Mouse (Mus musculus) c-Kit-negative CD71-positive TER-119-positive erythroid progenitor cells, embryonic 14.5 days (primary cell): ENCODE results near the gene Rnls.

Source experiments
- DNase-seq: peaks from one replicate; pipeline ENCODE4 v3.0.0-alpha.2; 2013; ENCODE audit warnings: low read depth, low spot score

Gene Rnls

DNA sequence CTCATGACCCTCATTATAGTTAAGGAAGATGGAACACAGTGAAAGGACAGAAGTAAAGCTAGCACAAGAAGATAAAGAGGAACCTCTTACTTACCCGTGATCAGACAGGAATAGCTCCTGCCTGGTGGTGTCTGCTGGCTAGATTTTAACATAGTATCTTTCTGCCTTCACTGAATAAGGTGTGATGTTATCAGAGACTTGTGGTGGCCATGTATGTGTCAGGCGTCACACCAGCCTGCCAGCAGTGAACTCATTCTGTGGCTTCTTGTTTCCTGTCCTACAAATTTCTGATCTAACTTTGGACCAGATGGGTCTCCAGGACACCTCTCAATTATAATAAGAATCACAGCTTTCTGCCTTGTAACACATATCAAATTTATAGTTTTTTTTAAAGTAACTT is 129.7 kb downstream of the Rnls start:
- no peak for DNase-seq

DNA sequence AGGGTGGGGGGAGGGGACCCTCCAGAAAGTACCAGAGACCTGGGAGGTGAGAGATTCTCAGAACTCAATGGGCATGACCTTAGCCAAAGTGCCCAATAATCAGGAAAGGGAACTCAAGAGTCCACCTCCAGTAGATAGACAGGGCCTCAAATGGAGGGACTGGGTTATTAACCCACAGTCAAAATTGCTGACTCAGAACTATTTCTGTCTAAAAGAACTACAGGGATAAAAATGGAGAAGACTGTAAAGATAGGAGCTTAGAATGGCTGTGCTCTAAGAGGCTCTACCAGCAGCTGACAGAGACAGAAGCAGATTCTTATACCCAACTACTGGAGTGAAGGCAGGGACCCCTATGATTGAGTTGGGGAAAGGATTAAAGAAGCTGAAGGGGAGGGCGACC is 132.9 kb downstream of the Rnls start:
- DNase-seq, result no peak

DNA sequence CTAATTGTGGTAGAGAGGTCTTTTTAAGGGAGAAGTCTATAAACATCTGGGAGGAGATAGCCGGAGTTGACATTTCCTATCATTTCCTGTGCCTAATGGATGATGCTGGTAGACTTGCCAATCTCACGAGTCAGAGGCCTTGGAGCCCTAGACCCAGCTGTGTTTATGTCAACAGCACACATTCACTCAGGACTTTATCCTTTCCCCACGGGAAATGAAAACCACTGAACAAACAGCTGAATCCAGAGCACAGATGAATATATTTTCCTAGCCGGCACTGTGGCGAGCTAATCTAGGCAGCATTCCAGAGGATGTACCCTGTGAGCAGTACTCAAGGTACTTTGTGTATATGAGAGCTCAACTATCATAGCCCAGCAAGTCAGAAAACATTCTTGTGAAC is 138.2 kb downstream of the Rnls start:
- no peak for DNase-seq

DNA sequence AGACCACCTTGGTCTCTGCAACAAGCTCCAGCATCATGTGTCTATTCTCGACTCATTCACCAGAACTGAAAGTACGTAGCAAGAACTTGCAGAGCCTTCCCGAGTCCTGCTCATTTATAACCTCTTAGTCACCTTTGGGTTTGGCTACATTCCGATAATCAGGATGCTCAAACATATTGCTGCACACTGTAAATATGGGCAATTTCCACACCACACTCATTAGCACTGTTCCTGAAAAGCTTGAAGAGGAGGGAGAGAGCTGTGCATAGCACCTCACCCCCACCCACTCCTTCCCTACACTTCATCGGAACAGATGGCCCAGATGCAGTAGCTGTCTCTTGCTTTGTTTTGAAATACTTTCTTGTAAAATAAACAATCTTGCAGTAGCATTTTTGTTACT is 139.9 kb downstream of the Rnls start:
- DNase-seq, result no peak

DNA sequence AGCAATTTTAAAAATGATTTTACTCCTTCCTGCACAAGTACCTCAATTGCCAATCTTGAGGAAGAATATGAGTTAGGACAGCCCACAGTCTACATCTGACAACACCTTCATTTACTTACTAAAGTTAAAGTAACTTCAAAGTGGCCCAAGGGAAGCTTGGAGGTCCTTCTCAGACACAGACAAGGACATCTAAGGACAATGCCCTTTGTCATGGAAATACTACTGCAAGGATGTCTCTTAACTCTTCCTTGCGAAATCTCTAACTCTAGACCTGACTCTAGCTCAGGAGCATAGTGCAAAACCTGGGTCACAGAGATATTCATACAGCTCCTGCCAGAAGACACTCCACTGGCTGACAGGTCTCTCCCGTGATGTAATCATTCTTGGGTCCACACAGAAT is 147.9 kb downstream of the Rnls start:
- DNase-seq, result no peak

DNA sequence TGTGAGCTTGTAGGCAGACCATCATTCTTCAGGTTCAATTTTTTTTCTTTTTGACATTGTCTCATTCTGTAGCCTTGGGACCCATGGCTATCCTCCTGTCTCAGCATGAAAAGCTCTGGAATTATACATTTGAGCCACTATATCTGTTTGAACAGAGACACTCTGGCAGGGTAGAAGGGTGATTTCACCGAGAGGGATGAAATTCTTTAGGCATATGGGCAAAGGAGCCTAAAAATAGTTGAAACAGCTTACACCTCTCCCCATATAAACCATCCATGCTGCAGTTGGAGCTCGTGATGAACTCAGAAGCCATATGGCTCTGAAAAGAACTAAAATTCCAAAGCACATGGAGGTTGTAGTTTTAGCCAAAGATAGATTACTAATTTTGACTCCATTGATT is 151.7 kb downstream of the Rnls start:
- no peak for DNase-seq

DNA sequence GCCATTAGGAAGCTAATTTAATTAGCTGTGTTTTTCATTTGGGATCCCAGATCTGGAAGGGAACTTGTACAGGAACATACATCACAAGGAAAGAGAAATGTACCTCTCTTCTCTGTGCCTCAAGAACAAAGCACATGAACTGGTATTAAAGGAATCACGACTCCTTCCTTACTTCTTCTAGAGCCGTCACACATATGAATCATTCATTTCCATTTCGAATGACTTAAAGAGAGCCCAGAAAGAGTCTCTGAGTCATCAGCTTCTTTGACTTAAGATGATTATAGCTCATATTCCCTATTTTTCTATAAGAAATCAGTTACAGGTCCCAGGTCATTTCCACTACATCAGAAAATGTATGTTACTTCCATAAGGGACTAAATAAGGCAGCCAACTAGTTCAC is 159.2 kb downstream of the Rnls start:
- DNase-seq, result no peak

DNA sequence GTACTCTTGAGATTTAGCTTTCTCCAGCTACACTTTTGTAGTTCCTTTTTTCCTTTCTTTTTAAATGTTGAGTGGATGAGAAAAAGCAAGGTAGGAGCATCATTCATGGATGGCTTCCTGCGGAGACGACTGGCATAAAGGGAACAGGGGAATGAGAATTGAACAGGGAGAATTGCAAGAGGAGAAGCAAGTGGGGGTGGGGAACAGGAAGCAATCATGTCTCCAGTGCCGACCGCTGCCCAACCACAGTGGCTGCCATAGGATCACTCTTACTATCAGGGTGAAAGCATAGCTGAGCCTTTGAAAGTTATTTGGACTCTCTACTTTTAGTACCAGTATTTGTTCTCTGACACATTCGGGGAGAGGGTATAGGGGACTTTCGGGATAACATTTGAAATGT is 160.8 kb downstream of the Rnls start:
- DNase-seq, result no peak

DNA sequence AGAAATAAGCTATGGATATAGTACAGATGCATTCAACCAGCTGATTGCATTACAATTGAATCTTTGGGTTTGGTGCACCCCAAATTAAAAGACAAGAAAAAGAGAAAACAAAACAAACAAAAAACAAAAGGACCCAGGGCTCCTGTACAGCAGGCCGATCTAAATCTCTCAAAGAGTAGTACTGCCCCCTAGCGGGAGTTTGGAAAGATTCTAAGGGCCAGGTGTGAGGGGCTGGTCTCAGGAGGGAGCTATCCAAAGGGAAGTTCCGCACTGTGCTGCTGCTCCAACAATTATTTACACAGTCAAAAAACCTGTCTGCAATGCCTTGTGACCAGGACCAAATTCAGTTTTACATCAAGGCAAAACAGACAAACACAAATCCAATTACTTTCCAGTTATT is 165.1 kb downstream of the Rnls start:
- DNase-seq, result peak; percentile 4

DNA sequence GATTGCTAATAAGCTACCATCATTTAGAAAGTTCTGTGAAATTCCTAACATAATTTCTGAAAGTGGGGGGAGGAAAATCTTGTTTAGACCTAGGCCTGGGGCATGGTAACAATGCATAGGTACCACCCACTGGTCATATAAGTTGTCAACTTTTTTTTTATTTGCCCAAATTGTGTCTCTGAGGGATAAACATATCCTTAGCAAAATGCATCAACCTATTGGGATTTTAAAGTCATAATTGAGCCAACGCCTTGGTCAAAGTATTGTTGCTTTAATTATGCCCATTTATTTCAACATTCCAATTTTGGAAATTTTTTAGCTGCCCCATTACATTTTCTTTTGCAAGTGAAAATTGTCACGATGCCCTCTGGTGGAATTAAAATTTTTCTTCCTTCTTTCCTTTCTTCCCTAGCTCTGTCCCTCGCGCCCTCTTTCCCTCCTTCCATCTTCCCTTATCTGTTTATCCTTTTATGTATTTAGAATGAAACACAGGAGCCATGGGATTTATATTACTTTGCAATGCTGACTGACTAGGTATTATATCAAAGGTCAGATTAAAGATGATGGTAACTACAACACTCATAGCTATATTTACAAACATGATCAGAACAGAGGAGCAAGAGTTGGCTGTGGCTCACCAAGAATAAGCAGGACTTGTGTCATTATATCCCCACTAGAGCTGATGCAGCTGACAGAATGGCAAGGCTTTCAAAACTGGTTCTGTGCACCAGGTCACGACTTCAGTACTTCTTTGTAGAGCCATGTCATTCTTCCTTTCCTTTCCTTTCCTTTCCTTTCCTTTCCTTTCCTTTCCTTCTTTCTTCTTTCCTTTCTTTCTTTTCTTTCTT is 166.0 kb downstream of the Rnls start:
- no peak for DNase-seq

DNA sequence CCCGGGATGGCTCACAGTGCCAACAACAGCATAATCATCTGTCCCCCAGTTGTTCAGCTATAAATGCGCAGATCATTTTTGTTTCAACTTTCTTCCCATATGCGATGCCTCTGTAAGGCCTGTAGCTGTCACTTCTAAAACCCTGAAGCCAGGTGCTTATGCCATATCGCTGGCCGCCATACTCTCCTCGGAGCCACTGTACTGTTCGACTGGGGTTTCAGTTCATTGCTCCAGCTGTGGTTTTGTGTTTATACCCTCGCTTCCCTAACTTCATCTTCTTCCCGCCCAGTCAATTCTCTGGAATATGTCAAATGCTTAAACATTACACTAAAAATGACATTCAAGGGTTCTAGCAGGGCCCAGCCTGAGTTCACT is 167.1 kb downstream of the Rnls start:
- DNase-seq, result no peak

DNA sequence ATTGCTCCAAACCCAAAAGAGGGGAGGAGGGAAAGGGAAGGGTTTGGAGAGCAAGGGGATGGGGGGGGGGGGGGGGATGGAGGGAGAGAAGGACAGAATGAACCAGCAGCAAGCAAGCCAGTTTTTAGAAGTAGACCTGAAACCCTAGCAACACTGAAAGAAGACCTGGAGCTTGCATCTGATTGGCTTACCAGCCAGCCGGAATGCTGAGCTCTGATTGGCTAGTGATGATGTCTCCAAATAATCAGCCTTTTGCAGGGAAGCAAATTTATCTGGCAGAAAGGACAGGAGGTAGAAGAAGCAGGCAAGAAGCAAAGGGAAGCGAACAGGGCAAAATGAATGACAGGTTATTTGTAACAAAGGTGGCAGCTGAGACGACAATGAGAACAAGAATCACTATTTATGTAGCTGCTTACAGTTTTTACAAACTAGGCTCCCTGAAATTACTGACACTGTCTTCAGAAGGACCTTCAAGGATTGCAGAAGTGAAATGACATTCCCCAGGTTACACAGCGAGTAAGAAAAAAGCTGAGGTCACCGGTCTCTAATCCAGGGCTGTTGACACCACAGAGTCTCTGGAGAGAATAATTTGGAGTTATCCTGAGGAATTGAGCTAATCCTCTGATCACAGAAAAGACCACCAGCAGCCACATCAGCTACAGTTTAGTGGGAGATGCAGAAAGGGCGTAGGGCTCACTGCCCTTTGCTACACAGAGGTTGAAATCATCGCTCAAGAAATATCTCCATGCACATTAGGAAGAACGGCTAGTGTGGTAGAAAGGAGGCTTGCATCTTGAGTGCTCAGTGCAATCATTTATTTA is 167.7 kb downstream of the Rnls start:
- no peak for DNase-seq

DNA sequence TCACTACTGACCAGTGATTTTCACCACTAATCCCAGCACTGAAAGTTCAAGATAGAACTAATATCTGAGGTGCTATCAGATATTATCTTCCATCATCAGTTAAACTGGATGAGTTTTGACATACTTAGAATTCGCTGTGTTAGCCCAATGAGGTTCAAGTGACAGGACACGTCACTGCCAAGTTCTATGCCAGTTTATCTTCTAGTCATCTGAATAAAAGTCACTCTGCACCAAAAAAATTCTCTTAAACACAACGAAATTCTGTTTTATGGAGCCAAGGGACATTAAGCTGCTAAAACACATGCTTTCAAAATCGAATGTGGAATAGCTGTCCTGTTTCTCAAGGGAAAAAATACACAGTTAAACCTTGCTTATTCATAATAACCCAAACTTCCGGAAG is 168.3 kb downstream of the Rnls start:
- no peak for DNase-seq

DNA sequence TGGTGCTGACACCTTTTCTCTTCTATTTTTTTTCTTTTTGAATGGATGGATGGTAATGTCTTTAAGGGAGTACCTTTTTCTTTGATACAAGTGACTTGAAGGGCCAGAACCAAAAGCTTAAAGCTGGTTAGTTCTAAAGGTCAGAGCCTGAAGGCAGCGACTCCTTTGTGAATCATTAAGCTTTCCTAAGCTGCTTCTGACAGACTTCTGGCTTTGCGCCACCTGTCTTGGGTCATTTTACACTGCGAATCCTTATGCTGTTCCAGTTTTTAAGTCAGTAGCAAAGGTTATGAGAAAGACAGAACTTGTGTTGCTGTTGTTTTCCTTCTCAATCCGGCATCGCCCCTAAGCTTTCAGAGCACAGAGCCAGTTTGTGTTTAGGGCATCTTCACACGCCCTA is 168.8 kb downstream of the Rnls start:
- DNase-seq, result no peak

DNA sequence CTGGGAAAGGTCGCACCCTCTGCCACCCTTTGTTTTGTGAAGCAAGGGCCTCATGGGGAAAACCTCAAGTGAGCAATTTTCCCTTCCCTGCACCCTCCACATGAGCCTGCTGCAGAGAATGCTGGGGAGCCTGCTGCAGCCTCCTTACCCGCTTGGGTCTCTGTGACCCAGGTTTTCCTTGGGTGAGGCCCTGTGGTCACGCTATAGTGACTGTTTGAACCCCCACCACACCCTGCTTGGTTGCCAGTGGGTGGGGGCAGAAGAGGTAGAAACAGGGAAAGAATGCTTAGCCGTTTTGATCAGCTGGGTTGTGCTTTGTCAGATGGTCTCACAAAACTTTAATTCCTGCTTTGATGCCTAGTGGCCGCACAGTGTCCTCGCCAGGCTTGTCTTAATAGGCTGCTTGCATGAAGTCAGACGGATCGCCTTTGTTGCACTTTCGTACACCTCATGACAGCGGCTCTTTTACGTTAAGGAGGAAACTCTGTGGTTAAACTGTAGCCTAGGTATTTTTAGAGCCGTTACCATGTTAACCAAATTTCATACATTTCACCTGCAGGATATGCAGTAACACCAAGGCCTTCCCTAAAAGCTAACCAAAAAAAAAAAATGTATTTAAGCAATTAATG is 169.4 kb downstream of the Rnls start:
- DNase-seq, result no peak

DNA sequence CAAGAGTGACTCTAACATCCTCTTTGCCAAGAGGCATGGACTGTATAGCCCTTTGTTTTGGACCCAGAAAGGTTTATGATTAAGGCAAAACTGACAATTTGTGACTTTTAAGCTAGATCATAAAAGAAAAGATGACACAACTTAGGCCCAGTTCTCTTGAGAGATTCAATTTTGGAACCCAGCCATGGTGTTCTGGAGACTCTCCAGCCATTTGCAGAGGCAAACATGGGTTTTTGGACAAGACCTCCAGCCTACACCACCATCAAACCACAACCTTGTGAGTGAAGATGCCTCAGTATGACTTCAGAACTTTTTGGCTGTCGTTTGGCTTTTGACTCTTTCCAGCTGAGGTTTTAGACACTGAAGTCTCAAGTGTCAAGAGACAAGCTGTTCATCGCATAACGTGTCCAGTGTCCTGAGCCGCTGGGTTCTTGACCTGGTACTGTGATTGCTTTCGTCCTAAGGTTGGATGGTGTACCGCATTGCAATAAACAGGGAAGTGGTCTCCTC is 174.2 kb downstream of the Rnls start:
- DNase-seq, result no peak

DNA sequence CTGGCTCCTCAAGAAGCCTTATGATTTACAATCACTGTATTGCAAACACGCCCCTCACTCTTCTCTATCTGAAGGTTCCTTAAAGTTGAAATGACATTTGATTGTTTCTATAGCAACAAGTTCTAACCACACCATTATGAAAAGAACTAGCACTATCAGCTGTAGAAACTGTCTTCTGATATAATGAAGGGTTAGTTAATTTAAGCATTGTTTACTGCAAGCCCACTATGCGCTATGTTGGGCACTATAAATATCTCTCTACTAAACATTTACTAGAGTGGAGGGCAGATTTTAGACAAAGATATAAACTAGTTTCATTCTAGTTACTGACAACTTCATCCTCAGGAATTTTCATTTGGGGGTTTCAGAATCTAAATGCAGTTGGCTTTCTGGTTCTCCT is 182.4 kb downstream of the Rnls start:
- DNase-seq, result no peak

DNA sequence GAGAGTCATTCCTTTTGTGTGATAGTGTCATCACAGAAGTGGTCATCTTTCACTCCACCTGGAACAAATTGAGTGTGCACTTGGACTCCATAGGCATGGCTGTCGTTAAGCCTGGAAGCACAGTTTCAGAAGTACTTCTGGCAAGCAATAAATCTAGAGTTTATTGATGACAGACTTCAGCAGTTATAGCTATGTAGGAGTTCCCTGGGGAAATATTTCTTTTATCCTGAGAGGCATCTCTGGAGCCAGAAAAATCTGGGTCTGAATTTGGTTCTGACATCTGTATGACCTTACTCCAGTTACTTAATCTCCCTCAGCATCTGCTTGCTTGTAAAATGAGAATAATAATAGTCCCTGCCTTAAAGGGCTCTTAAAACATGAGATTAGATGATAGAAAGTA is 184.1 kb downstream of the Rnls start:
- no peak for DNase-seq

DNA sequence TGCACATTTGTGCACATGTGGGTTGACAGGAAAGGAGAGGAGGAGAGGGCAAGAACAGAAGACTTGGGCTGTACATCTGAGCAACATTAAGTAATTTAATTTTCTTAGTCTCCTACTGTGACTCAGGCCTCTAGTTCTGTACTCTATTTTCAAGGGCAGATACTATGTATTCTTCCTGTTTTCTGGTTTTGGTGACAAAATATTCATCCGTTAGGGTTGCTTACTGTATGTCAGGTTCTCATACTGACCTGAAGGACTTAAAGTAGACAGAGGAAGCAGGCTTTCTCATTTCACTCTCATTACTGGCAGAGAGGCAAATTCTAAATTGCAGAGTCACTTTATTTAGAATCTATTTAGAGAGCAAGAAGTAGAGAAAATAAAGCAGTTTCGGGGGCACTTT is 186.7 kb downstream of the Rnls start:
- no peak for DNase-seq

DNA sequence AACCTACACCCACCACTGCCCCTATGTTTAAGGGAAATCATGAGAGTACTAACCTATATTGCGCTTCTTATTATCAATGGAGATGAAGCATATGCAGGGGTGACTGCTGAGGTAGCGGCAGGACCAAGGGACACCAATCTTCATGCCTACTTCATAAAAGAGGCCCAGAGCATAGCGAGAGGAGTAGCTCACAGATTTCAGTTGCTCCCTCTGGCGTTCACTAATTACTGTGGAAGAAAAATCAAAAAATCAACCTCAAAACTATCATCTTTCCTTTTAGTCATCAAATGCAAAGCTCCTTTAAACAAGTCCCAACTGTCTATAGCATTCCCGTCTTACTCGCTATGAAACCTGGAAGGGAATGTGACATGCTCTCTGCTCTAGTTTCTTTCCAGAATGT is 189.7 kb downstream of the Rnls start:
- no peak for DNase-seq

DNA sequence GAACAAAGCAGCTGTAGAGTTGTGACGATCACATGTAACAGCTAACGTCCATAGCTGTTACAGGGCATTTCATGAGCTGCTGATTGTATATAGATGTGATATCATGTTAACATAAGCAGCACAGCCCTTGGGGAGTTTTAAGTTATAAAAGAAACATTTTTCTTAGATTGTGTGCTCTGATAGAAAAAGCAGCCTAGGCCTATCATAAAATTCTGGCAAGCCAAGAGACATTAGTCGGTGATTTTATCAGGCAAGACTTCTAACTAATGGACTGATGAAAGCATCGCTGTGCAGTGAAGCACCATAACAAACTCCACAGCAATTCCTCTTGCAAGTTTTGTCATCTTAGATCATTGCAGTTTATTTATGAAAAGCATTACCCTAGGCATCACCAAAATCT is 190.9 kb downstream of the Rnls start:
- no peak for DNase-seq

DNA sequence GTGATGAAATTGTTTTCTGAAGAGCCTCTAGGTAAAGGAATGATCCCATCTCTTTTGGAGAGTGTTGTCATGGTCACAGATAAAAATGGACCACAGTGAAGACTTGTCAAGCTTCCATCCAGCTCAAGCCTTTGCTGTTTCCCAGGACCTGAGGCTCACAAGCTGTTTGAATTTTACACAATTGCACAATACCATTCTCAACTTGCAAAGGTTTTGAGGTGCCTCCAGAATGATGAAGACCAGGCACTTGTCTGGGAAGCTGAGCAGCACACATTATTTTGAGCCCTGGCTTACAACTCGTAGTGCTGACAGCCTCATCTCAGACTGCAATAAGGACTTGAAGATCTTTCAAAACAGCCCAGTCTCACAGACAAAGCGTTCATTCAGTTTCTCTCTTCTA is 200.0 kb downstream of the Rnls start:
- no peak for DNase-seq

DNA sequence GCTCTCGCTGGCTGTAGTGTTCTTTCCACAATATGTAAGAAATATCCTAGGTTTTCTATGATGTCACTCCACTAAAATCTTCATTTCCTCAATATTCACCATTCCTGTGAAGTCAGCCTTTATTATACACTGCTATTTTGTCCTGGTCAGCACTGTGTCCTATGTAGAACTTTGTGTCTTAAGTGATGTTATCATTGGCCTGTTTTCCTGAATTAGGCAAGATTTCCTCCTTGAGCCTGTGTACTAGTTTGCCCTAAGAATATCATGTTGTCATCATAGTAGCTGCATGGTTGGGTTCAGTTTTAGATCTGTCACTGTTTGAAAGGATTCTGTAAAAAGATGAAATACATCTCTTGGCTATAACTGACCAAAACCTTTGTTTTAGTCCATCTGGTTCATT is 203.3 kb downstream of the Rnls start:
- DNase-seq, result no peak
